Mouse (Mus musculus): ENCODE measurements around the gene Olfr368. TPM values are rescaled to one million over a fixed set of nuclear protein-coding genes. Genes with fewer than 3 reads are reported as not detected.

Gene Olfr368
- total RNA-seq (2012; rRNA removed) (not detected in 2 replicates), polyA plus RNA-seq (2012; ENCODE audit: insufficient read depth in 1 of 2, insufficient read length in 2 of 2, low read depth in 1 of 2, low replicate concordance in 2 of 2, missing spikeins in 1 of 2) (not detected)

GRCm38 (mm10) chr2:37326215-37326614 is at the start of gene Olfr368:
Gene Olfr368 (plus strand): TSS chr2:37326515.
- DNase-seq (ENCODE audit: low read depth, low spot score), result no peak
- H3K9ac ChIP-seq (ENCODE audit: control insufficient read depth, low read depth, low read length, poor library complexity, severe bottlenecking), result no peak within 1 kb of the TSS
- H3K36me3 ChIP-seq (ENCODE audit: control insufficient read depth in 1 of 2, insufficient read depth in 2 of 2, low read length in 2 of 2), result no peaks in the 10 kb centered on the region
- H3K4me3 ChIP-seq (ENCODE audit: control insufficient read depth in 1 of 2, insufficient read depth in 1 of 2, low read depth in 2 of 2, low read length in 2 of 2), result no peak within 1 kb of the TSS
- no peak for TF ChIP-seq MYC (IDR thresholded peaks at IDR 0.05; ENCODE audit: low read depth, low read length)
- no peak for TF ChIP-seq ZC3H11A (IDR thresholded peaks at IDR 0.05; ENCODE audit: low read depth, low read length)
- TF ChIP-seq MYB (IDR thresholded peaks at IDR 0.05; ENCODE audit: low read depth, low read length), result no peak
- no peak for TF ChIP-seq E2F4 (IDR thresholded peaks at IDR 0.05; ENCODE audit: borderline replicate concordance, low read depth, low read length)
- TF ChIP-seq ETS1 (IDR thresholded peaks at IDR 0.05; ENCODE audit: low read depth, low read length), result no peak
- no peak for TF ChIP-seq MAX (IDR thresholded peaks at IDR 0.05; ENCODE audit: low read length)
- no peak for TF ChIP-seq ZMIZ1 (IDR thresholded peaks at IDR 0.05; ENCODE audit: low read depth, low read length)
- no peak for TF ChIP-seq POLR2A (IDR thresholded peaks at IDR 0.05; ENCODE audit: control insufficient read depth in 1 of 2, insufficient read depth in 1 of 2, low read depth in 1 of 2, low read length in 2 of 2, poor library complexity in 1 of 2)
- no peak for TF ChIP-seq MAZ (IDR thresholded peaks at IDR 0.05; ENCODE audit: low read depth, low read length)
- TF ChIP-seq BHLHE40 (IDR thresholded peaks at IDR 0.05; ENCODE audit: borderline replicate concordance, low read depth, low read length), result no peak
- TF ChIP-seq SMC3 (IDR thresholded peaks at IDR 0.05; ENCODE audit: low read depth, low read length), result no peak
- no peaks in the 10 kb centered on the region for H3K4me1 ChIP-seq (ENCODE audit: control insufficient read depth in 1 of 2, insufficient read depth in 2 of 2, low read length in 2 of 2)
- H3K27me3 ChIP-seq (ENCODE audit: control insufficient read depth in 1 of 2, insufficient read depth in 2 of 2, low read length in 2 of 2), result no peaks in the 10 kb centered on the region; a peak in 1 of 4 replicates
- H3K9me3 ChIP-seq (replicated peaks; ENCODE audit: insufficient read depth, low read length), result no peaks in the 10 kb centered on the region
- no peak within 1 kb of the TSS for H3K27ac ChIP-seq (ENCODE audit: control insufficient read depth, low read depth, low read length)
- no peaks in the 10 kb centered on the region for H3K79me2 ChIP-seq (ENCODE audit: control insufficient read depth, insufficient read depth, low read length, poor library complexity)

GRCm38 (mm10) chr2:37333321-37333720 is 7.0 kb downstream of the Olfr368 start:
- Histone ChIP-seq H3K4me1 (ENCODE audit: control insufficient read depth in 1 of 2, insufficient read depth in 2 of 2, low read length in 2 of 2) (no peaks in the 10 kb centered on the region), H3K4me3 (ENCODE audit: control insufficient read depth in 1 of 2, insufficient read depth in 1 of 2, low read depth in 2 of 2, low read length in 2 of 2) (no peak overlapping the region), H3K27me3 (ENCODE audit: control insufficient read depth in 1 of 2, insufficient read depth in 2 of 2, low read length in 2 of 2) (no peaks in the 10 kb centered on the region; a peak in 1 of 4 replicates), H3K27ac (ENCODE audit: control insufficient read depth, low read depth, low read length) (no peak overlapping the region), H3K79me2 (ENCODE audit: control insufficient read depth, insufficient read depth, low read length, poor library complexity) (no peaks in the 10 kb centered on the region), H3K9me3 (replicated peaks; ENCODE audit: insufficient read depth, low read length) (no peaks in the 10 kb centered on the region), H3K36me3 (ENCODE audit: control insufficient read depth in 1 of 2, insufficient read depth in 2 of 2, low read length in 2 of 2) (no peaks in the 10 kb centered on the region), H3K9ac (ENCODE audit: control insufficient read depth, low read depth, low read length, poor library complexity, severe bottlenecking) (no peak overlapping the region)
- TF ChIP-seq GABPA (IDR thresholded peaks at IDR 0.05; ENCODE audit: low read depth, low read length), result no peak
- no peak for DNase-seq (ENCODE audit: low read depth, low spot score)

GRCm38 (mm10) chr2:37338497-37339187 is 12.3 kb downstream of the Olfr368 start:
- DNase-seq (ENCODE audit: low read depth, low spot score), result peak; percentile 70
- H3K9me3 ChIP-seq (replicated peaks; ENCODE audit: insufficient read depth, low read length), result no peaks in the 10 kb centered on the region
- H3K4me3 ChIP-seq (ENCODE audit: control insufficient read depth in 1 of 2, insufficient read depth in 1 of 2, low read depth in 2 of 2, low read length in 2 of 2), result peak overlapping the region; percentile 46 to 51; a peak in 3 of 4 replicates
- no peak for TF ChIP-seq GABPA (IDR thresholded peaks at IDR 0.05; ENCODE audit: low read depth, low read length)
- peak; percentile 88 for TF ChIP-seq ZNF384 (IDR thresholded peaks at IDR 0.05; ENCODE audit: low read depth, low read length)
- TF ChIP-seq NELFE (IDR thresholded peaks at IDR 0.05; ENCODE audit: low read depth, low read length), result no peak
- TF ChIP-seq TBP (IDR thresholded peaks at IDR 0.05; ENCODE audit: low read depth, low read length), result no peak
- TF ChIP-seq ELF1 (IDR thresholded peaks at IDR 0.05; ENCODE audit: low read depth, low read length), result no peak
- peak; percentile 6; the same call in 1 of the 2 replicates for TF ChIP-seq TCF12 (IDR thresholded peaks at IDR 0.05; ENCODE audit: low read depth, low read length)
- no peak for TF ChIP-seq E2F4 (IDR thresholded peaks at IDR 0.05; ENCODE audit: borderline replicate concordance, low read depth, low read length)
- no peak for TF ChIP-seq TAL1 (IDR thresholded peaks at IDR 0.05; ENCODE audit: low read length)
- TF ChIP-seq SIN3A (IDR thresholded peaks at IDR 0.05; ENCODE audit: low read length), result peak; percentile 44; the same call in 1 of the 2 replicates
- TF ChIP-seq BHLHE40 (IDR thresholded peaks at IDR 0.05; ENCODE audit: borderline replicate concordance, low read depth, low read length), result no peak
- TF ChIP-seq CHD2 (IDR thresholded peaks at IDR 0.05; ENCODE audit: low read length), result no peak
- TF ChIP-seq CTCF (IDR thresholded peaks at IDR 0.05 in 2 of 3, conservative IDR thresholded peaks at IDR 0.05 in 1 of 3; ENCODE audit: control insufficient read depth in 1 of 3, insufficient read depth in 1 of 3, low read depth in 2 of 3, low read length in 3 of 3, poor library complexity in 1 of 3, severe bottlenecking in 1 of 3), result peak; percentile 73 to 84 (median 82)
- no peak for TF ChIP-seq NRF1 (IDR thresholded peaks at IDR 0.05; ENCODE audit: insufficient read depth, low read depth, low read length, poor library complexity, severe bottlenecking)
- TF ChIP-seq RCOR1 (IDR thresholded peaks at IDR 0.05; ENCODE audit: low read depth, low read length), result peak; percentile 38; the same call in 1 of the 2 replicates
- TF ChIP-seq RAD21 (IDR thresholded peaks at IDR 0.05; ENCODE audit: low read depth, low read length), result peak; percentile 98
- peak; percentile 51; the same call in 1 of the 2 replicates for TF ChIP-seq GATA1 (IDR thresholded peaks at IDR 0.05; ENCODE audit: low read depth, low read length)

More at GRCm38 (mm10) chr2:37338497-37339187, 12.3 kb downstream of the Olfr368 start:
- H3K36me3 ChIP-seq (ENCODE audit: control insufficient read depth in 1 of 2, insufficient read depth in 2 of 2, low read length in 2 of 2), result 0 out of 4 replicates have a peak, but pooled peaks cover 0 to 2% of the 10 kb centered on the region in 2 experiments
- H3K4me1 ChIP-seq (ENCODE audit: control insufficient read depth in 1 of 2, insufficient read depth in 2 of 2, low read length in 2 of 2), result no peaks in the 10 kb centered on the region
- no peaks in the 10 kb centered on the region; a peak in 1 of 4 replicates for H3K27me3 ChIP-seq (ENCODE audit: control insufficient read depth in 1 of 2, insufficient read depth in 2 of 2, low read length in 2 of 2)
- H3K27ac ChIP-seq (ENCODE audit: control insufficient read depth, low read depth, low read length), result no peak overlapping the region
- H3K79me2 ChIP-seq (ENCODE audit: control insufficient read depth, insufficient read depth, low read length, poor library complexity), result no peaks in the 10 kb centered on the region
- peak overlapping the region; percentile 36 for H3K9ac ChIP-seq (ENCODE audit: control insufficient read depth, low read depth, low read length, poor library complexity, severe bottlenecking)
